Mouse (Mus musculus) MEL (cell line): Measurements from ENCODE around the gene Dnajc10. TPM values are rescaled to one million over a fixed set of nuclear protein-coding genes. Genes with fewer than 3 reads are reported as not detected.

ENCODE experiments used
- DNase-seq: peaks from one replicate; pipeline ENCODE4 v3.0.0; 2011; ENCODE audit warnings: low read depth, low spot score
- H3K27ac ChIP-seq: 2 replicates; pipeline ENCODE4 v1.5.1; 2012; ENCODE audit warnings: low read depth, mild to moderate bottlenecking, control low read depth, low read length, moderate library complexity; ENCODE audit not compliant: control insufficient read depth
- H3K27me3 ChIP-seq, 2 experiments: fragments of 150-350 bp in 1 of 2; sonication (generic) in 1 of 2; 2 replicates each; pipeline ENCODE4 v1.6.1; 2012; ENCODE audit warnings: low read length in 2 of 2, mild to moderate bottlenecking in 2 of 2, improper control_type of control experiment in 1 of 2, moderate library complexity in 1 of 2; ENCODE audit not compliant: insufficient read depth in 2 of 2, control insufficient read depth in 1 of 2
- H3K36me3 ChIP-seq, 2 experiments: 2 replicates each; pipeline ENCODE4 v1.6.1; 2012 to 2014; ENCODE audit warnings: low read length in 2 of 2, improper control_type of control experiment in 1 of 2, inconsistent platforms in 1 of 2, mild to moderate bottlenecking in 1 of 2; ENCODE audit not compliant: insufficient read depth in 2 of 2, control insufficient read depth in 1 of 2
- H3K4me1 ChIP-seq, 2 experiments: fragments of 150-350 bp in 1 of 2; sonication (generic) in 1 of 2; 2 replicates each; pipeline ENCODE4 v1.6.1; 2012; ENCODE audit warnings: low read length in 2 of 2, improper control_type of control experiment in 1 of 2, mild to moderate bottlenecking in 1 of 2; ENCODE audit not compliant: insufficient read depth in 2 of 2, control insufficient read depth in 1 of 2
- H3K4me3 ChIP-seq, 2 experiments: fragments of 150-350 bp in 1 of 2; sonication (generic) in 1 of 2; 2 replicates each; pipeline ENCODE4 v1.5.1; 2012; ENCODE audit warnings: low read depth in 2 of 2, low read length in 2 of 2, mild to moderate bottlenecking in 2 of 2, moderate library complexity in 2 of 2, control low read depth in 1 of 2, improper control_type of control experiment in 1 of 2; ENCODE audit not compliant: control insufficient read depth in 1 of 2, insufficient read depth in 1 of 2
- H3K79me2 ChIP-seq: 2 replicates; pipeline ENCODE4 v1.6.1; 2012; ENCODE audit warnings: mild to moderate bottlenecking, low read length, moderate library complexity; ENCODE audit not compliant: control insufficient read depth, poor library complexity, insufficient read depth
- H3K9ac ChIP-seq: 2 replicates; pipeline ENCODE4 v1.6.1; 2012; ENCODE audit warnings: low read depth, mild to moderate bottlenecking, control low read depth, low read length, moderate library complexity; ENCODE audit not compliant: control insufficient read depth, poor library complexity, severe bottlenecking
- H3K9me3 ChIP-seq: fragments of 150-350 bp; sonication (generic); replicated peaks from 2 replicates; pipeline ENCODE4 v1.6.1; 2012; ENCODE audit warnings: mild to moderate bottlenecking, low read length, improper control_type of control experiment, moderate library complexity; ENCODE audit not compliant: insufficient read depth
- BHLHE40 ChIP-seq: IDR thresholded peaks from 2 replicates; pipeline ENCODE4 v1.6.1; 2012; ENCODE audit warnings: low read depth, mild to moderate bottlenecking, inconsistent platforms, low read length, improper control_type of control experiment, borderline replicate concordance
- E2F4 ChIP-seq: IDR thresholded peaks from 2 replicates; pipeline ENCODE4 v1.6.1; 2011; ENCODE audit warnings: low read depth, low read length, improper control_type of control experiment, borderline replicate concordance
- ELF1 ChIP-seq: IDR thresholded peaks from 2 replicates; pipeline ENCODE4 v1.6.1; 2014; ENCODE audit warnings: low read depth, mild to moderate bottlenecking, inconsistent platforms, low read length, improper control_type of control experiment, moderate library complexity
- EP300 ChIP-seq, 2 experiments: IDR thresholded peaks; 2 replicates each; pipeline ENCODE4 v1.6.1; 2011; ENCODE audit warnings: improper control_type of control experiment in 2 of 2, low read length in 2 of 2, low read depth in 1 of 2, mild to moderate bottlenecking in 1 of 2
- ETS1 ChIP-seq: IDR thresholded peaks from 2 replicates; pipeline ENCODE4 v1.6.1; 2012; ENCODE audit warnings: low read depth, mild to moderate bottlenecking, inconsistent platforms, low read length, improper control_type of control experiment, moderate library complexity
- HCFC1 ChIP-seq: IDR thresholded peaks from 2 replicates; pipeline ENCODE4 v1.6.1; 2012; ENCODE audit warnings: low read depth, mild to moderate bottlenecking, inconsistent platforms, low read length, improper control_type of control experiment, moderate library complexity
- MAFK ChIP-seq: IDR thresholded peaks from 2 replicates; pipeline ENCODE4 v1.6.1; 2011; ENCODE audit warnings: low read depth, mild to moderate bottlenecking, low read length, improper control_type of control experiment, borderline replicate concordance
- MAZ ChIP-seq: IDR thresholded peaks from 2 replicates; pipeline ENCODE4 v1.6.1; 2012; ENCODE audit warnings: low read depth, mild to moderate bottlenecking, inconsistent platforms, low read length, improper control_type of control experiment
- MYB ChIP-seq: IDR thresholded peaks from 2 replicates; pipeline ENCODE4 v1.6.1; 2011; ENCODE audit warnings: mild to moderate bottlenecking, low read depth, low read length, improper control_type of control experiment
- POLR2A ChIP-seq, 2 experiments: IDR thresholded peaks; 2 replicates each; pipeline ENCODE4 v1.6.1; 2011 to 2012; ENCODE audit warnings: low read length in 2 of 2, mild to moderate bottlenecking in 2 of 2, control low read depth in 1 of 2, improper control_type of control experiment in 1 of 2, low read depth in 1 of 2, moderate library complexity in 1 of 2; ENCODE audit not compliant: control insufficient read depth in 1 of 2, insufficient read depth in 1 of 2, poor library complexity in 1 of 2
- POLR2AphosphoS5 ChIP-seq: IDR thresholded peaks from 2 replicates; pipeline ENCODE4 v1.6.1; 2012; ENCODE audit warnings: low read depth, borderline replicate concordance, mild to moderate bottlenecking, inconsistent platforms, low read length, moderate library complexity, mixed read lengths
- RCOR1 ChIP-seq: IDR thresholded peaks from 2 replicates; pipeline ENCODE4 v1.6.1; 2012; ENCODE audit warnings: low read depth, mild to moderate bottlenecking, inconsistent platforms, low read length, improper control_type of control experiment
- TAL1 ChIP-seq: IDR thresholded peaks from 2 replicates; pipeline ENCODE4 v1.6.1; 2012; ENCODE audit warnings: mild to moderate bottlenecking, inconsistent platforms, low read length, moderate library complexity, mixed read lengths
- TBP ChIP-seq: IDR thresholded peaks from 2 replicates; pipeline ENCODE4 v1.8.0; 2011; ENCODE audit warnings: low read depth, low read length, improper control_type of control experiment
- USF2 ChIP-seq, 2 experiments: IDR thresholded peaks; 2 replicates each; pipeline ENCODE4 v1.6.1; 2011 to 2012; ENCODE audit warnings: improper control_type of control experiment in 2 of 2, low read length in 2 of 2, borderline replicate concordance in 1 of 2, inconsistent platforms in 1 of 2, low read depth in 1 of 2, mild to moderate bottlenecking in 1 of 2; ENCODE audit not compliant: insufficient read depth in 1 of 2
- ZKSCAN1 ChIP-seq: IDR thresholded peaks from 2 replicates; pipeline ENCODE4 v1.6.1; 2012; ENCODE audit warnings: low read depth, mild to moderate bottlenecking, inconsistent platforms, low read length, improper control_type of control experiment, moderate library complexity
- polyA plus RNA-seq, 2 experiments: library from polyadenylated mRNA; stranded (reverse) in 1 of 2; unstranded in 1 of 2; fragments of >175 nt in 1 of 2; fragments of >200 nt in 1 of 2; gene quantifications; 2 replicates each; pipeline versions ENCODE4 v1.2.1 to v1.2.4; 2012; ENCODE audit warnings: low replicate concordance in 2 of 2, low read depth in 1 of 2; ENCODE audit not compliant: insufficient read length in 2 of 2, insufficient read depth in 1 of 2, missing spikeins in 1 of 2
- total RNA-seq: library from RNA; depleted of rRNA; stranded (reverse); fragments of 300-350 nt; gene quantifications from 2 replicates; pipeline ENCODE4 v1.2.3, GENCODE M21; 2012

Dnajc10 gene
- total and polyA plus RNA-seq, 3 experiments = 35.9 to 53.9 (median 51.8) TPM

DNA sequence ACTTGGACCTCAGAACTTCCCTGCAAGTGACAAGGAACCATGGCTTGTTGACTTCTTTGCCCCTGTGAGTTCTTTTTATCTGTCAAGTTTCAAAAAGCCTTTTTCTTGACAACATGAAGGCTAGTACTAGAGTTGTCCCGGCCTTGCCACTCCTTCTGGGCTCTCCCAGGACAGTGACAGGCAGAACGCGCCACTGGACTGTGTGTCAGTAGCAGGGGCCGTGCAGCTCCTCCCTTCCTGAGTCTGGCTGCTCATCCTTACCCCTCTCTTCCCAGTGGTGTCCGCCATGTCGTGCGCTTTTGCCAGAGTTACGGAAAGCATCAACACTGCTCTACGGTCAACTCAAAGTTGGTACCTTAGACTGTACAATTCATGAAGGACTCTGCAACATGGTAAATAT is 25.3 kb downstream of the Dnajc10 start:
- H3K79me2 ChIP-seq = no peaks in the 10 kb centered on the region
- H3K4me1 ChIP-seq = peaks cover 0 to 3% of the 10 kb centered on the region in 2 experiments; a peak in 1 of 4 replicates
- H3K36me3 ChIP-seq = peaks cover 8 to 51% of the 10 kb centered on the region in 2 experiments
- no peak overlapping the region for H3K4me3 ChIP-seq
- DNase-seq = no peak
- TF ChIP-seq MYB = no peak
- TF ChIP-seq TBP = no peak
- no peak for TF ChIP-seq ELF1
- TF ChIP-seq MAFK = no peak
- no peak for TF ChIP-seq EP300 (IDR thresholded peaks at IDR 0.05; ENCODE audit: low read depth in 1 of 2, low read length in 2 of 2)
- no peak for TF ChIP-seq POLR2AphosphoS5
- TF ChIP-seq ZKSCAN1 = no peak
- TF ChIP-seq ETS1 = no peak
- no peak for TF ChIP-seq RCOR1
- TF ChIP-seq BHLHE40 = no peak
- TF ChIP-seq TAL1 = no peak
- TF ChIP-seq E2F4 = no peak
- H3K9me3 ChIP-seq = no peaks in the 10 kb centered on the region
- H3K27ac ChIP-seq = no peak overlapping the region
- H3K9ac ChIP-seq = no peak overlapping the region
- H3K27me3 ChIP-seq = no peaks in the 10 kb centered on the region

GRCm38 (mm10) chr2:80354531-80354930 is 39.3 kb downstream of the Dnajc10 start:
- no peaks in the 10 kb centered on the region for H3K9me3 ChIP-seq
- no peak overlapping the region for H3K27ac ChIP-seq
- H3K9ac ChIP-seq = no peak overlapping the region
- H3K79me2 ChIP-seq = no peaks in the 10 kb centered on the region
- no peak for DNase-seq
- H3K4me1 ChIP-seq = peaks cover 0 to 15% of the 10 kb centered on the region in 2 experiments; a peak in 3 of 4 replicates
- no peaks in the 10 kb centered on the region for H3K27me3 ChIP-seq
- H3K36me3 ChIP-seq = peaks cover 14 to 15% of the 10 kb centered on the region in 2 experiments
- TF ChIP-seq TAL1 (no peak), ZKSCAN1 (no peak), POLR2A (IDR thresholded peaks at IDR 0.05; ENCODE audit: control insufficient read depth in 1 of 2, insufficient read depth in 1 of 2, low read depth in 1 of 2, low read length in 2 of 2, poor library complexity in 1 of 2) (no peak), HCFC1 (no peak), MAFK (no peak), MAZ (no peak), USF2 (IDR thresholded peaks at IDR 0.05; ENCODE audit: borderline replicate concordance in 1 of 2, insufficient read depth in 1 of 2, low read depth in 1 of 2, low read length in 2 of 2) (no peak)
- TF ChIP-seq, all 39 proteins: peak for 0
- no peak overlapping the region for H3K4me3 ChIP-seq
